Comparison of ENCODE assay signal across 8 mouse cellular contexts in genomic region chr2:132846407-132847358, GRCm38 (mm10). TPM values are rescaled to one million over a fixed set of nuclear protein-coding genes. Genes with fewer than 3 reads are reported as not detected.
DNase-seq lines count a peak whose midpoint lies in the region; ATAC-seq and TF ChIP-seq lines count a peak whose summit lies in the region.

Crls1 (plus strand) TSS chr2:132846666.

- peak within 1 kb of the TSS; percentile 63 for H3K4me2 ChIP-seq in hindbrain, embryonic 13.5 days

- H3K4me1 ChIP-seq in hindbrain, embryonic 13.5 days (replicated peaks) = peaks cover 24% of the 10 kb centered on the region

- CTCF ChIA-PET in Patski (lab: Charles Lee) = interaction anchor here (0.6 to 3.6 kb wide), 8 partner anchors 10 to 66 kb away, joined by 3 to 15 read pairs (median 4); no protein-coding TSS in a partner anchor

- H3K27me3 ChIP-seq in Patski = no peaks in the 10 kb centered on the region
- H3K27me3 ChIP-seq in hindbrain, embryonic 13.5 days = no peaks in the 10 kb centered on the region

- POLR2A ChIA-PET in Patski (lab: Charles Lee) = interaction anchor here (1.3 kb wide), 1 partner anchor 10 kb away, joined by 4 read pairs; no protein-coding TSS in a partner anchor

- H3K9me3 ChIP-seq in hindbrain, embryonic 13.5 days = no peaks in the 10 kb centered on the region

- in situ Hi-C loops in Patski (cut with MboI; ENCODE audit: low pct_unique_long_range_greater_than_20kb) = loop anchor here (5.0 kb wide), 1 partner anchor 56 kb away; no protein-coding TSS in a partner anchor

- WGBS in hindbrain, embryonic 13.5 days = under 1% methylated on average over 90 of the region's 96 CpGs

- peak; percentile 99 for TF ChIP-seq CTCF in Patski (IDR thresholded peaks at IDR 0.05)

- peaks cover 21% of the 10 kb centered on the region for H3K36me3 ChIP-seq in hindbrain, embryonic 13.5 days

- DNase-seq in Patski (ENCODE audit: low read depth, low spot score) = peak; percentile 80
- peak; percentile 98 to 100 for DNase-seq in cerebellum, postnatal 14 days
- DNase-seq in frontal cortex, postnatal 14 days (ENCODE audit: low spot score in 2 of 2) = peak; percentile 93 to 98
- DNase-seq in layer of hippocampus, postnatal 25 days (ENCODE audit: extremely low spot score in 1 of 2, low spot score in 1 of 2) = peak; percentile 99 to 100
- peak; percentile 95 for DNase-seq in lung, postnatal 25 days (ENCODE audit: low spot score)
- DNase-seq in retina, embryonic 14.5 days (ENCODE audit: low spot score) = peak; percentile 94
- DNase-seq in thymus, postnatal 4 days = peak; percentile 97

- H3K27ac ChIP-seq in hindbrain, embryonic 13.5 days = peak within 1 kb of the TSS; percentile 87

- peak; percentile 97 for ATAC-seq in Patski
- ATAC-seq in hindbrain, embryonic 13.5 days (ENCODE audit: low FRiP score) = peak; percentile 95

- H3K9ac ChIP-seq in hindbrain, embryonic 13.5 days = peak within 1 kb of the TSS; percentile 85

- peak within 1 kb of the TSS; percentile 92 for H3K4me3 ChIP-seq in hindbrain, embryonic 13.5 days

RNA-seq across cellular contexts. Expression of gene Crls1, which starts in this region (rescaled TPM):
- polyA plus RNA-seq in Patski (2021) = 40.2 TPM
- 9.2 and 9.3 TPM in 2 replicates for polyA plus RNA-seq in hindbrain, embryonic 13.5 days (2015; fragmentation: Nextera tagmentation; extraction: Ambion mirVana)
- 10 to 100 TPM; 42.1 to 42.9 TPM for total RNA-seq in layer of hippocampus, postnatal 25 days (2021)

Comparison
In these comparisons a context has a peak if more than half of its experiments do, and no peak if none do; other contexts are left out.
1. Peak in every context shown above with its lines: DNase-seq, ATAC-seq, H3K4me3 ChIP-seq and H3K27ac ChIP-seq.